Mouse (Mus musculus) stomach, embryonic 15.5 days (tissue): ENCODE data around the gene Sytl2. TPM values are rescaled to one million over a fixed set of nuclear protein-coding genes. Genes with fewer than 3 reads are reported as not detected.
A peak's percentile ranks its signal among the peaks of the same experiment; 100 is the strongest.

ENCODE experiments used
- ATAC-seq: fragments of 200-750 bp; cut with Nextera tagmentation; 2 replicates; pipeline ENCODE4 v1.8.0; 2017; ENCODE audit warnings: low read depth, moderate number of reproducible peaks, moderate TSS enrichment; ENCODE audit not compliant: insufficient read depth, low FRiP score
- H3K27ac ChIP-seq: fragments of 300-500 bp; sonication (generic); 2 replicates; pipeline ENCODE4 v1.5.1; 2015; ENCODE audit warnings: mild to moderate bottlenecking, inconsistent platforms
- H3K27me3 ChIP-seq: fragments of 300-500 bp; sonication (generic); replicated peaks from 2 replicates; pipeline ENCODE4 v1.6.1; 2015; ENCODE audit warnings: inconsistent platforms
- H3K36me3 ChIP-seq: fragments of 300-500 bp; sonication (generic); 2 replicates; pipeline ENCODE4 v1.6.1; 2015; ENCODE audit warnings: inconsistent platforms
- H3K4me1 ChIP-seq: fragments of 300-500 bp; sonication (generic); 2 replicates; pipeline ENCODE4 v1.6.1; 2015; ENCODE audit warnings: inconsistent platforms
- H3K4me2 ChIP-seq: fragments of 300-500 bp; sonication (generic); 2 replicates; pipeline ENCODE4 v1.6.1; 2015; ENCODE audit warnings: mild to moderate bottlenecking, inconsistent platforms
- H3K4me3 ChIP-seq: fragments of 300-500 bp; sonication (generic); replicated peaks from 2 replicates; pipeline ENCODE4 v1.5.1; 2015; ENCODE audit warnings: inconsistent platforms
- H3K9ac ChIP-seq: fragments of 300-500 bp; sonication (generic); 2 replicates; pipeline ENCODE4 v1.6.1; 2015; ENCODE audit warnings: inconsistent platforms
- H3K9me3 ChIP-seq: fragments of 300-500 bp; sonication (generic); 2 replicates; pipeline ENCODE4 v1.6.1; 2016; ENCODE audit warnings: inconsistent platforms
- WGBS: fragments of 180-500 bp; shearing (Covaris S2); methylation state at CpG from one replicate; pipeline ENCODE4 v1.1.7; 2015; 5-methylcytosine and 5-hydroxymethylcytosine counted together
- polyA plus RNA-seq: library from polyadenylated mRNA; unstranded; fragments of >200 nt; fragmentation: Nextera tagmentation; extraction: Ambion mirVana; gene quantifications from 2 replicates; pipeline ENCODE4 v1.2.1, GENCODE M21; 2015

The Sytl2 gene
- polyA plus RNA-seq, 1 experiment from 2014 or later: 16.5 TPM

- no peaks in the 10 kb centered on the region for H3K36me3 ChIP-seq
- H3K9me3 ChIP-seq: no peaks in the 10 kb centered on the region
- no peak for ATAC-seq
- no peaks in the 10 kb centered on the region for H3K27me3 ChIP-seq
- H3K4me1 ChIP-seq: no peaks in the 10 kb centered on the region
- H3K4me3 ChIP-seq: no peak overlapping the region
- no peak overlapping the region for H3K27ac ChIP-seq
- 57% methylated on average over 3 of the region's 3 CpGs for WGBS
- H3K9ac ChIP-seq: no peak overlapping the region
- H3K4me2 ChIP-seq: no peak overlapping the region
Measured at GRCm38 (mm10) chr7:90389765-90390164, 87.7 kb downstream of the Sytl2 start.

- no peak overlapping the region for H3K27ac ChIP-seq
- no peak overlapping the region for H3K4me3 ChIP-seq
- H3K4me2 ChIP-seq: no peak overlapping the region
- no peak overlapping the region for H3K9ac ChIP-seq
- no peaks in the 10 kb centered on the region for H3K4me1 ChIP-seq
- H3K9me3 ChIP-seq: no peaks in the 10 kb centered on the region
- no peaks in the 10 kb centered on the region for H3K27me3 ChIP-seq
- 27% methylated on average over 4 of the region's 4 CpGs for WGBS
- H3K36me3 ChIP-seq: no peaks in the 10 kb centered on the region
- ATAC-seq: no peak
Measured at GRCm38 (mm10) chr7:90395073-90395472, 93.0 kb downstream of the Sytl2 start.

- Histone ChIP-seq H3K4me2 (no peak overlapping the region), H3K4me3 (no peak overlapping the region), H3K9ac (no peak overlapping the region), H3K4me1 (no peaks in the 10 kb centered on the region), H3K27me3 (no peaks in the 10 kb centered on the region), H3K36me3 (no peaks in the 10 kb centered on the region), H3K27ac (no peak overlapping the region), H3K9me3 (no peaks in the 10 kb centered on the region)
- 38% methylated on average over 5 of the region's 5 CpGs for WGBS
- no peak for ATAC-seq
Measured at GRCm38 (mm10) chr7:90395928-90396327, 93.9 kb downstream of the Sytl2 start.

GRCm38 (mm10) chr7:90409934-90410333, 107.9 kb downstream of the Sytl2 start:
- ATAC-seq: no peak
- Histone ChIP-seq H3K27ac (no peak overlapping the region), H3K9me3 (no peaks in the 10 kb centered on the region), H3K4me1 (no peaks in the 10 kb centered on the region), H3K4me2 (no peak overlapping the region), H3K36me3 (no peaks in the 10 kb centered on the region), H3K27me3 (no peaks in the 10 kb centered on the region), H3K9ac (no peak overlapping the region), H3K4me3 (no peak overlapping the region)
- 35% methylated on average over 3 of the region's 3 CpGs for WGBS

GRCm38 (mm10) chr7:90426020-90427001, 124.3 kb downstream of the Sytl2 start, which contains the start of gene Ccdc89:
Gene Ccdc89, plus strand, starts transcription at chr7:90426577.
- H3K36me3 ChIP-seq: no peaks in the 10 kb centered on the region
- ATAC-seq: peak; percentile 100
- H3K9ac ChIP-seq: no peak within 1 kb of the TSS
- H3K27me3 ChIP-seq: no peaks in the 10 kb centered on the region
- WGBS: 20% methylated on average over 29 of the region's 29 CpGs
- H3K4me1 ChIP-seq: peaks cover 8% of the 10 kb centered on the region; the same call in 1 of the 2 replicates
- peak within 1 kb of the TSS; percentile 41 for H3K4me3 ChIP-seq
- no peaks in the 10 kb centered on the region for H3K9me3 ChIP-seq
- H3K27ac ChIP-seq: peak within 1 kb of the TSS; percentile 57; the same call in 1 of the 2 replicates
- peak within 1 kb of the TSS; percentile 64 for H3K4me2 ChIP-seq

- Histone ChIP-seq H3K27me3 (no peaks in the 10 kb centered on the region), H3K27ac (0 out of 2 replicates have a peak overlapping the region, but pooled peaks have one; percentile 31), H3K36me3 (no peaks in the 10 kb centered on the region), H3K4me3 (peak overlapping the region; percentile 41), H3K9me3 (no peaks in the 10 kb centered on the region), H3K4me1 (peaks cover 8% of the 10 kb centered on the region; the same call in 1 of the 2 replicates), H3K9ac (no peak overlapping the region), H3K4me2 (peak overlapping the region; percentile 64)
- WGBS: 42% methylated on average over 9 of the region's 9 CpGs
- no peak for ATAC-seq
Measured at GRCm38 (mm10) chr7:90427006-90427405, 125.0 kb downstream of the Sytl2 start.

GRCm38 (mm10) chr7:90432221-90432620, 130.2 kb downstream of the Sytl2 start:
- Histone ChIP-seq H3K9ac (no peak overlapping the region), H3K36me3 (no peaks in the 10 kb centered on the region), H3K4me1 (0 out of 2 replicates have a peak, but pooled peaks cover 1% of the 10 kb centered on the region), H3K9me3 (no peaks in the 10 kb centered on the region), H3K4me2 (no peak overlapping the region), H3K27ac (no peak overlapping the region), H3K27me3 (no peaks in the 10 kb centered on the region), H3K4me3 (no peak overlapping the region)
- no peak for ATAC-seq

GRCm38 (mm10) chr7:90440044-90440443, 138.0 kb downstream of the Sytl2 start:
- H3K4me1 ChIP-seq: no peaks in the 10 kb centered on the region
- no peak overlapping the region for H3K27ac ChIP-seq
- no peaks in the 10 kb centered on the region for H3K9me3 ChIP-seq
- ATAC-seq: no peak
- no peak overlapping the region for H3K4me3 ChIP-seq
- no peak overlapping the region for H3K9ac ChIP-seq
- no peaks in the 10 kb centered on the region for H3K27me3 ChIP-seq
- no peak overlapping the region for H3K4me2 ChIP-seq
- H3K36me3 ChIP-seq: no peaks in the 10 kb centered on the region
- 75% methylated on average over 4 of the region's 4 CpGs for WGBS

- Histone ChIP-seq H3K9ac (no peak overlapping the region), H3K9me3 (no peaks in the 10 kb centered on the region), H3K27ac (peak overlapping the region; percentile 54; the same call in 1 of the 2 replicates), H3K27me3 (no peaks in the 10 kb centered on the region), H3K36me3 (no peaks in the 10 kb centered on the region), H3K4me2 (peak overlapping the region; percentile 78), H3K4me3 (peak overlapping the region; percentile 96), H3K4me1 (no peaks in the 10 kb centered on the region)
- no peak for ATAC-seq
- 16% methylated on average over 4 of the region's 4 CpGs for WGBS
Measured at GRCm38 (mm10) chr7:90442070-90442469, 140.0 kb downstream of the Sytl2 start.

- WGBS: under 1% methylated on average over 49 of the region's 54 CpGs
- H3K9me3 ChIP-seq: no peaks in the 10 kb centered on the region
- no peaks in the 10 kb centered on the region for H3K27me3 ChIP-seq
- peak within 1 kb of the TSS; percentile 99 for H3K9ac ChIP-seq
- peak; percentile 94 for ATAC-seq
- H3K4me3 ChIP-seq: peak within 1 kb of the TSS; percentile 96
- peak within 1 kb of the TSS; percentile 98 for H3K27ac ChIP-seq
- peak within 1 kb of the TSS; percentile 78 for H3K4me2 ChIP-seq
- no peaks in the 10 kb centered on the region for H3K36me3 ChIP-seq
- H3K4me1 ChIP-seq: no peaks in the 10 kb centered on the region
Measured at GRCm38 (mm10) chr7:90442518-90443080, 140.5 kb downstream of the Sytl2 start, which contains the start of gene Crebzf. Gene Crebzf, plus strand, starts transcription at chr7:90442729.

GRCm38 (mm10) chr7:90443101-90444091, 141.3 kb downstream of the Sytl2 start:
- Histone ChIP-seq H3K9ac (peak overlapping the region; percentile 99), H3K27me3 (no peaks in the 10 kb centered on the region), H3K4me2 (peak overlapping the region; percentile 78), H3K27ac (peak overlapping the region; percentile 98), H3K9me3 (no peaks in the 10 kb centered on the region), H3K36me3 (no peaks in the 10 kb centered on the region), H3K4me3 (peak overlapping the region; percentile 96), H3K4me1 (no peaks in the 10 kb centered on the region)
- WGBS: under 1% methylated on average over 121 of the region's 123 CpGs
- peak; percentile 57 for ATAC-seq
